Mouse (Mus musculus) lung, postnatal 14 days (tissue): ENCODE results near the gene Arid1b.
A peak's percentile ranks its signal among the peaks of the same experiment; 100 is the strongest.

Experiments used
- DNase-seq: peaks from one replicate; pipeline ENCODE4 v3.0.0; 2021

The Arid1b gene

GRCm38 (mm10) chr17:5331387-5331786, 337.3 kb downstream of the Arid1b start:
- no peak for DNase-seq

GRCm38 (mm10) chr17:5334567-5334966, 340.4 kb downstream of the Arid1b start:
- DNase-seq, result no peak

- no peak for DNase-seq
These were observed 350.3 kb downstream of the Arid1b start for GRCm38 (mm10) chr17:5344426-5344825.

- no peak for DNase-seq
These were observed 351.7 kb downstream of the Arid1b start for GRCm38 (mm10) chr17:5345810-5346209.

DNA sequence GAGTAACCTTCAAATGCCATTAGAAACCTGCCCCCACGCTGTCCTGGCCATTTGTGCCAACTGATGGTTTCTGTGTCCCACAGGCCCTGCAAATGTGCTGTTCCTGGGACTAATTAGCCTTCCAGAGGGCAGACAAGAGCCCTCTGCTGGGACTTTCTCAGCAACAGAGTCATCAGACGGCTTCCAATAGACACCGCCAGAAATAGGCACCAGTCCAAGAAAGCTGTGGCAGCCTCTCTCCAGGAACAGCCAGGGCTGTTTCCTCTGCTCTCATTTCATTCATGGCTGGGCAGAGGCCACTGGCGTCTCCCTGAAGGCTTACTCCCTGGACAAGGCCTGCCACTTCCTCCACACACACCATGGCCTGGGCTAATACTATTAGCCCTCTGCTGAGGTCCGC, 358.8 kb downstream of the Arid1b start:
- peak; percentile 50 for DNase-seq

- DNase-seq, result no peak
These were observed 366.6 kb downstream of the Arid1b start for GRCm38 (mm10) chr17:5360759-5361158.

GRCm38 (mm10) chr17:5365992-5366398, 371.9 kb downstream of the Arid1b start:
- DNase-seq, result no peak

DNA sequence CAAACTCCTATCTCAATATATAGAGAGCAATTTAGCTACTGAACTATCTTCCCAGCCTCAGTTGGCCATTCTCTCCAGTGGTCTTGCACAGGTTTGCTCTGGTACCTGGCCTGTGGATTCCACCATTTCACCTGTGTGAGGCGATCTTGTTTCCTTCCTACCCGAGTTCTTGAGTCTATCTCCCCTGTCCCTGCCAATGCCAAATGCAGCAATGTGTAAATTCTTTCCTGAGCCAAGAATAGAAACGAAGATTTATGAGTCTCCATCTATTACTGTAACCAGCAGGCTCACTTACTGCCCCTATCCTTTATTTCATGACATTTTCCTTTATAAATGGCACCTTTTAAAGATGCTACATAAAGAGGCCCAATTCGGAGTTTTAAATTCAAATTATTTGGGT, 376.9 kb downstream of the Arid1b start:
- DNase-seq, result no peak

DNA sequence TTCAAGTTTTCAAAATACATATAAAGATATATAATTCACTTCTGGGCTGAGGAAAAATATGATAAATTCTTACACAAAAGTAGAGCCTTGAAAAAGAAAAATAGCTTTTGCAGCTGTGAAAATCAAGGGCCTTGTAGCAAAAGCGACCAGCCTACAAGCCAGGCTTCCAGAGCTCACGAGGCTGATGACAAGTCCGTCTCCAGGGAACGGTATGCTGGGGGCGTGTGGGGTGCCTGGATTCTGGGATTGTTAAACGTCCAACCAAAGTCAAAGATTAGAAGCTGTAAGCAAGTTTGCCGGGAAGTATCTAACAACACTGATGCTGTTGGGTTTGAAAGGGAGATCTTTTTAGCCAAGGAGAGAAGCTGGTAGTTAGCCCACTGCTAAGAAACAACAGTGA, 377.4 kb downstream of the Arid1b start:
- DNase-seq, result no peak

- no peak for DNase-seq
These were observed 378.8 kb downstream of the Arid1b start for GRCm38 (mm10) chr17:5372951-5373350.

- no peak for DNase-seq
These were observed 383.2 kb downstream of the Arid1b start for GRCm38 (mm10) chr17:5377151-5377929.

- DNase-seq, result peak; percentile 24
These were observed 383.8 kb downstream of the Arid1b start for GRCm38 (mm10) chr17:5377930-5378310.

- no peak for DNase-seq
These were observed 391.6 kb downstream of the Arid1b start for GRCm38 (mm10) chr17:5385694-5386093.

DNA sequence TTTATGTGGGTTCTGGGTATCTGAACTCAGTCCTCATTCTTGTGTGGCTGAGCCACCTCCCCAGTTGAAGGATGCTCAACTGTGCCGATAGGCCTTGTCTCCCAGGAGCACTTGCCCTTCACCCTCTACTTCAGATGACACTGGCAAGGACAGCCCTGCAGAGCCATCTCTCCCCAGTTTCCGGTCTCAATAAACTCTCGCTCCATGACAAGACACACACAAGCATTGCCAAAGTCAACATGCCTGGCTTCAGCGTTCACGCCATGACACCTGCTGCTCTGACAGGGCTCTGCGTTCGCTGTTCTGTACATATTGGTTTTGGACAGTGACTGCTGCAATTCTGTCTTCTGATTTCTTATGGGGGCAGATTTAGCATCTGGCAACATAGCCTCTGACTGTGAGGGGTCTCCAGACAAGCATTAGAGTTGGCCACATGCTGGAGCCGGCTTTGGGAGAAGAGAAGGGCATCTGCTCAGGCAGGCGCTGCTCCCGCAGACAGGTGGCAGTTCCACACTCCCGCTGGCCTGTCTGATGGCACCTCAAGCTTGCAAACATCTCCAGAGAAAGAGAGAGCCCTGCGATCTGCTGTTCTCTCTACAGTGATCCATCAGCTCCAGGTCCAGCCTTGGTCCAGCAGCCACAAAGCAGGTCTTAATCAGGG, 392.9 kb downstream of the Arid1b start:
- no peak for DNase-seq

- no peak for DNase-seq
These were observed 394.2 kb downstream of the Arid1b start for GRCm38 (mm10) chr17:5388351-5388750.

GRCm38 (mm10) chr17:5390682-5391081, 396.6 kb downstream of the Arid1b start:
- no peak for DNase-seq

GRCm38 (mm10) chr17:5395454-5396205, 401.5 kb downstream of the Arid1b start:
- no peak for DNase-seq

DNA sequence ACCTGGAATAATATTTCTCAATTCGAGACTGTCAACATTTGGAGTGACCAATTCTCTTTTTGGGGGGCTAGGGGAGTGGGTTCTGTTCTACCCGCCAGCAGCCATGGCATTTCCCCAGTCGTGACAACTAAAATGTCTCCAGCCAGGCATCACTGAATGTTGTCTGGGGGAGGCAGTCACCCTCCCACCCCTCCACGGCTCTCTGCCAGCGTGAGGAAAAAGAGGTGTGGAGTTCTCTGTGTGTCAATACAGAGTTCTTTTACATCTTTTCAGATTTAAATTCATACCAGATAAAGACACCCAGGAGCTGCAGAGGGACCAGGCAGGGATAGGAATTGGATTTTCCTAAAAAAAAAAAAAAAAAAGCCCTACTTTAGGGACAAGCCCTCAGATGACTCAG, 402.1 kb downstream of the Arid1b start:
- no peak for DNase-seq
